Mouse (Mus musculus) fat pad, adult 2 months (tissue): ENCODE data around the gene Fbxo21.

Source experiments
- DNase-seq: peaks from one replicate; pipeline ENCODE4 v3.0.0-alpha.2; 2011; ENCODE audit warnings: low read depth, low spot score; ENCODE audit errors: extremely low read depth

Gene Fbxo21

GRCm38 (mm10) chr5:118043761-118044160 is 67.2 kb downstream of the Fbxo21 start:
- no peak for DNase-seq

GRCm38 (mm10) chr5:118044907-118045306 is 68.4 kb downstream of the Fbxo21 start:
- no peak for DNase-seq

GRCm38 (mm10) chr5:118045385-118045784 is 68.9 kb downstream of the Fbxo21 start:
- DNase-seq, result no peak

GRCm38 (mm10) chr5:118047091-118047757 is 70.7 kb downstream of the Fbxo21 start:
- no peak for DNase-seq

- no peak for DNase-seq
Measured at GRCm38 (mm10) chr5:118048412-118048811, 71.9 kb downstream of the Fbxo21 start.

- DNase-seq, result no peak
Measured at GRCm38 (mm10) chr5:118048928-118049327, 72.4 kb downstream of the Fbxo21 start.

- no peak for DNase-seq
Measured at GRCm38 (mm10) chr5:118050743-118051142, 74.2 kb downstream of the Fbxo21 start.

- DNase-seq, result no peak
Measured at GRCm38 (mm10) chr5:118051981-118052662, 75.6 kb downstream of the Fbxo21 start.

GRCm38 (mm10) chr5:118053205-118053604 is 76.7 kb downstream of the Fbxo21 start:
- DNase-seq, result no peak

- no peak for DNase-seq
Measured at GRCm38 (mm10) chr5:118057508-118058111, 81.1 kb downstream of the Fbxo21 start.

- no peak for DNase-seq
Measured at GRCm38 (mm10) chr5:118058858-118059257, 82.3 kb downstream of the Fbxo21 start.

GRCm38 (mm10) chr5:118059646-118060045 is 83.1 kb downstream of the Fbxo21 start:
- DNase-seq, result no peak
